Mouse (Mus musculus) hindbrain, embryonic 16.5 days (tissue): ENCODE results near the gene Resp18. TPM values are rescaled to one million over a fixed set of nuclear protein-coding genes. Genes with fewer than 3 reads are reported as not detected.
A peak's percentile ranks its signal among the peaks of the same experiment; 100 is the strongest.

Experiments
- ATAC-seq: fragments of 200-750 bp; cut with Nextera tagmentation; 2 replicates; pipeline ENCODE4 v1.8.0; 2017; ENCODE audit warnings: moderate TSS enrichment, moderate library complexity
- H3K27ac ChIP-seq: fragments of 300-500 bp; sonication (generic); 2 replicates; pipeline ENCODE4 v1.5.1; 2014; ENCODE audit warnings: low read depth, mild to moderate bottlenecking, control low read depth, low read length, moderate library complexity
- H3K27me3 ChIP-seq: fragments of 300-500 bp; sonication (generic); replicated peaks from 2 replicates; pipeline ENCODE4 v1.6.1; 2014; ENCODE audit warnings: low read length; ENCODE audit not compliant: control insufficient read depth, insufficient read depth
- H3K36me3 ChIP-seq: fragments of 300-500 bp; sonication (generic); 2 replicates; pipeline ENCODE4 v1.6.1; 2014; ENCODE audit warnings: mild to moderate bottlenecking, low read length, moderate library complexity, mixed read lengths; ENCODE audit not compliant: control insufficient read depth, insufficient read depth
- H3K4me1 ChIP-seq: fragments of 300-500 bp; sonication (generic); 2 replicates; pipeline ENCODE4 v1.6.1; 2014; ENCODE audit warnings: low read depth, low read length; ENCODE audit not compliant: control insufficient read depth, insufficient read depth
- H3K4me2 ChIP-seq: fragments of 300-500 bp; sonication (generic); 2 replicates; pipeline ENCODE4 v1.6.1; 2014; ENCODE audit warnings: mild to moderate bottlenecking, low read length, control low read depth, moderate library complexity
- H3K4me3 ChIP-seq: fragments of 300-500 bp; sonication (generic); 2 replicates; pipeline ENCODE4 v1.5.1; 2014; ENCODE audit warnings: mild to moderate bottlenecking, low read length, control low read depth, moderate library complexity
- H3K9ac ChIP-seq: fragments of 300-500 bp; sonication (generic); 2 replicates; pipeline ENCODE4 v1.6.1; 2014; ENCODE audit warnings: low read depth, mild to moderate bottlenecking, control low read depth, low read length, moderate library complexity
- H3K9me3 ChIP-seq: fragments of 300-500 bp; sonication (generic); 2 replicates; pipeline ENCODE4 v1.6.1; 2014; ENCODE audit warnings: mild to moderate bottlenecking, low read length, moderate library complexity; ENCODE audit not compliant: control insufficient read depth
- WGBS: fragments of 180-500 bp; shearing (Covaris S2); extraction: QIAGEN DNeasy Blood & Tissue Kit; methylation state at CpG from one replicate; pipeline ENCODE4 v1.1.7; 2014; 5-methylcytosine and 5-hydroxymethylcytosine counted together
- polyA plus RNA-seq: library from polyadenylated mRNA; unstranded; fragments of >200 nt; fragmentation: Nextera tagmentation; extraction: Ambion mirVana; gene quantifications from 2 replicates; pipeline ENCODE4 v1.2.1, GENCODE M21; 2015

Resp18 gene
- polyA plus RNA-seq, 1 experiment from 2014 or later, result 327 TPM

GRCm38 (mm10) chr1:75289376-75289775 lies 11.2 kb upstream of the Resp18 start:
- H3K27ac ChIP-seq, result peak overlapping the region; percentile 77
- H3K27me3 ChIP-seq, result no peaks in the 10 kb centered on the region
- WGBS, result under 1% methylated on average over 7 of the region's 7 CpGs
- no peaks in the 10 kb centered on the region for H3K9me3 ChIP-seq
- peak overlapping the region; percentile 11; the same call in 1 of the 2 replicates for H3K4me2 ChIP-seq
- H3K9ac ChIP-seq, result peak overlapping the region; percentile 18; the same call in 1 of the 2 replicates
- peaks cover 16% of the 10 kb centered on the region for H3K4me1 ChIP-seq
- ATAC-seq, result peak; percentile 90
- H3K4me3 ChIP-seq, result no peak overlapping the region
- H3K36me3 ChIP-seq, result no peaks in the 10 kb centered on the region

- WGBS, result 90% methylated on average over 7 of the region's 7 CpGs
- H3K36me3 ChIP-seq, result no peaks in the 10 kb centered on the region
- H3K27me3 ChIP-seq, result no peaks in the 10 kb centered on the region
- no peak overlapping the region for H3K9ac ChIP-seq
- no peak overlapping the region for H3K4me3 ChIP-seq
- no peaks in the 10 kb centered on the region for H3K9me3 ChIP-seq
- no peak overlapping the region for H3K4me2 ChIP-seq
- peaks cover 13% of the 10 kb centered on the region for H3K4me1 ChIP-seq
- no peak for ATAC-seq
- H3K27ac ChIP-seq, result no peak overlapping the region
Measured at GRCm38 (mm10) chr1:75284911-75285310, 6.7 kb upstream of the Resp18 start.

GRCm38 (mm10) chr1:75283017-75283416 lies 4.8 kb upstream of the Resp18 start:
- Histone ChIP-seq H3K9me3 (no peaks in the 10 kb centered on the region), H3K9ac (no peak overlapping the region), H3K27ac (no peak overlapping the region), H3K4me3 (no peak overlapping the region), H3K27me3 (no peaks in the 10 kb centered on the region), H3K4me1 (no peaks in the 10 kb centered on the region), H3K4me2 (no peak overlapping the region), H3K36me3 (no peaks in the 10 kb centered on the region)
- no peak for ATAC-seq
- 52% methylated on average over 5 of the region's 5 CpGs for WGBS

- peak; percentile 89 for ATAC-seq
- Histone ChIP-seq H3K36me3 (peaks cover 3% of the 10 kb centered on the region; the same call in 1 of the 2 replicates), H3K27me3 (no peaks in the 10 kb centered on the region), H3K9me3 (no peaks in the 10 kb centered on the region), H3K9ac (peak overlapping the region; percentile 62), H3K4me3 (peak overlapping the region; percentile 50), H3K4me2 (peak overlapping the region; percentile 59), H3K4me1 (no peaks in the 10 kb centered on the region), H3K27ac (peak overlapping the region; percentile 9; the same call in 1 of the 2 replicates)
- 4% methylated on average over 23 of the region's 23 CpGs for WGBS
Measured at GRCm38 (mm10) chr1:75277195-75278188, 723 bp downstream of the Resp18 start.

- peak within 1 kb of the TSS; percentile 71 for H3K4me3 ChIP-seq
- no peaks in the 10 kb centered on the region for H3K9me3 ChIP-seq
- peak; percentile 92 for ATAC-seq
- peak within 1 kb of the TSS; percentile 76 for H3K9ac ChIP-seq
- H3K4me2 ChIP-seq, result peak within 1 kb of the TSS; percentile 56
- H3K27ac ChIP-seq, result peak within 1 kb of the TSS; percentile 64; the same call in 1 of the 2 replicates
- H3K27me3 ChIP-seq, result peaks cover 3% of the 10 kb centered on the region; the same call in 1 of the 2 replicates
- 10% methylated on average over 29 of the region's 32 CpGs for WGBS
- H3K36me3 ChIP-seq, result no peaks in the 10 kb centered on the region
- no peaks in the 10 kb centered on the region; the same call in 1 of the 2 replicates for H3K4me1 ChIP-seq
Measured at GRCm38 (mm10) chr1:75264091-75264880, 13.9 kb downstream of the Resp18 start, which contains the start of gene Ptprn. Ptprn (minus strand) TSS chr1:75264502.

- Histone ChIP-seq H3K36me3 (no peaks in the 10 kb centered on the region), H3K4me1 (no peaks in the 10 kb centered on the region; the same call in 1 of the 2 replicates), H3K4me2 (peak overlapping the region; percentile 56), H3K9ac (peak overlapping the region; percentile 76), H3K27ac (peak overlapping the region; percentile 64; the same call in 1 of the 2 replicates), H3K4me3 (peak overlapping the region; percentile 71), H3K9me3 (no peaks in the 10 kb centered on the region), H3K27me3 (peaks cover 3% of the 10 kb centered on the region; the same call in 1 of the 2 replicates)
- peak; percentile 76 for ATAC-seq
- 1% methylated on average over 40 of the region's 40 CpGs for WGBS
Measured at GRCm38 (mm10) chr1:75262969-75263951, 15.0 kb downstream of the Resp18 start.

- no peak for ATAC-seq
- H3K4me2 ChIP-seq, result no peak overlapping the region
- no peak overlapping the region for H3K9ac ChIP-seq
- H3K4me1 ChIP-seq, result no peaks in the 10 kb centered on the region; the same call in 1 of the 2 replicates
- H3K27ac ChIP-seq, result no peak overlapping the region
- H3K9me3 ChIP-seq, result no peaks in the 10 kb centered on the region
- peaks cover 3% of the 10 kb centered on the region; the same call in 1 of the 2 replicates for H3K27me3 ChIP-seq
- H3K36me3 ChIP-seq, result no peaks in the 10 kb centered on the region
- H3K4me3 ChIP-seq, result no peak overlapping the region
Measured at GRCm38 (mm10) chr1:75261278-75261677, 16.9 kb downstream of the Resp18 start.

- no peak for ATAC-seq
- Histone ChIP-seq H3K4me2 (no peak overlapping the region), H3K36me3 (no peaks in the 10 kb centered on the region), H3K9ac (no peak overlapping the region), H3K27me3 (no peaks in the 10 kb centered on the region), H3K4me1 (peaks cover 5% of the 10 kb centered on the region), H3K4me3 (no peak overlapping the region), H3K27ac (no peak overlapping the region), H3K9me3 (no peaks in the 10 kb centered on the region)
- 73% methylated on average over 10 of the region's 10 CpGs for WGBS
Measured at GRCm38 (mm10) chr1:75255516-75256046, 22.6 kb downstream of the Resp18 start.
